Mouse (Mus musculus) limb, embryonic 14.5 days (tissue): Measurements from ENCODE around the gene Rnf220. TPM values are rescaled to one million over a fixed set of nuclear protein-coding genes. Genes with fewer than 3 reads are reported as not detected.

Source experiments
- ATAC-seq: fragments of 200-750 bp; cut with Nextera tagmentation; 2 replicates; pipeline ENCODE4 v1.8.0; 2017; ENCODE audit warnings: low read depth, moderate number of reproducible peaks, moderate TSS enrichment; ENCODE audit not compliant: low FRiP score
- DNase-seq: peaks from one replicate; pipeline ENCODE4 v3.0.0-alpha.2; 2015; ENCODE audit warnings: low spot score
- H3K27ac ChIP-seq: fragments of 300-500 bp; sonication (generic); replicated peaks from 2 replicates; pipeline ENCODE4 v1.5.1; 2014; ENCODE audit warnings: low read depth, mild to moderate bottlenecking, low read length, moderate library complexity, mixed read lengths
- H3K27me3 ChIP-seq: fragments of 300-500 bp; sonication (generic); 2 replicates; pipeline ENCODE4 v1.6.1; 2014; ENCODE audit warnings: low read length, mixed read lengths; ENCODE audit not compliant: control insufficient read depth, insufficient read depth
- H3K36me3 ChIP-seq: fragments of 300-500 bp; sonication (generic); 2 replicates; pipeline ENCODE4 v1.6.1; 2014; ENCODE audit warnings: mild to moderate bottlenecking, low read length, moderate library complexity, mixed read lengths; ENCODE audit not compliant: control insufficient read depth, insufficient read depth
- H3K4me1 ChIP-seq: fragments of 300-500 bp; sonication (generic); 2 replicates; pipeline ENCODE4 v1.6.1; 2014; ENCODE audit warnings: antibody characterized with exemption, low read length, mixed read lengths; ENCODE audit not compliant: control insufficient read depth, insufficient read depth
- H3K4me2 ChIP-seq: fragments of 300-500 bp; sonication (generic); replicated peaks from 2 replicates; pipeline ENCODE4 v1.6.1; 2014; ENCODE audit warnings: low read depth, mild to moderate bottlenecking, low read length, moderate library complexity; ENCODE audit not compliant: severe bottlenecking
- H3K4me3 ChIP-seq: fragments of 300-500 bp; sonication (generic); replicated peaks from 2 replicates; pipeline ENCODE4 v1.5.1; 2014; ENCODE audit warnings: low read length
- H3K9ac ChIP-seq: fragments of 300-500 bp; sonication (generic); 2 replicates; pipeline ENCODE4 v1.6.1; 2014; ENCODE audit warnings: mild to moderate bottlenecking, low read depth, low read length, moderate library complexity; ENCODE audit not compliant: severe bottlenecking
- H3K9me3 ChIP-seq: fragments of 300-500 bp; sonication (generic); 2 replicates; pipeline ENCODE4 v1.6.1; 2016; ENCODE audit warnings: low read length; ENCODE audit not compliant: control insufficient read depth
- POLR2A ChIP-seq: fragments of 200-500 bp; IDR thresholded peaks from 2 replicates; pipeline ENCODE4 v1.8.0; 2012; ENCODE audit warnings: inconsistent platforms, mild to moderate bottlenecking, moderate library complexity, borderline replicate concordance; ENCODE audit not compliant: insufficient read depth, insufficient read length; ENCODE audit errors: extremely low read depth
- WGBS: fragments of 180-500 bp; shearing (Covaris S2); extraction: QIAGEN DNeasy Blood & Tissue Kit; methylation state at CpG from one replicate; pipeline ENCODE4 v1.1.7; 2014; 5-methylcytosine and 5-hydroxymethylcytosine counted together
- polyA plus RNA-seq, 2 experiments: library from polyadenylated mRNA; depleted of rRNA in 1 of 2; stranded (reverse) in 1 of 2; unstranded in 1 of 2; fragments of >200 nt; fragmentation: Nextera tagmentation in 1 of 2; extraction: Ambion mirVana in 1 of 2; gene quantifications; 2 replicates each; pipeline versions ENCODE4 v1.2.1 to v1.2.3; 2012 to 2014

Rnf220 gene
- polyA plus RNA-seq, 2 experiments, result 72.8 to 126 TPM

DNA sequence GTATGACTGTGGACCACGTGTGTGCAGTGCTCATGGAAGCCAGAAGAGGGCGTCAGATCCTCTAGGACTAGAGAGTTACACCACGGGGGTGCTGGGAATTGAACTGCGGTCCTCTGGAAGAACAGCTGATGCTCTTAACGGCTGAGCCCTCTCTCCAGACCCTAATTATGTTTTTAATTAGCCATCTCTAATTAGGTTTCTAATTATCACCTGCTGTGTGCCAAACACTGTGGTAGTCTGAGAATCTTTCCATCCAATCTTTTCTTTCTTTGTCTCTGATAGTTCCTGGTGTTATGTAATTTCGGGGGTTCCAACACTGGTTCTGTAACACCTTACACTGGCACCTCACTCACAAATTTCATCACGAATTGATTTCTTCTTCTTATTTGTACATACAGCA lies 75.8 kb downstream of the Rnf220 start:
- no peaks in the 10 kb centered on the region for H3K4me1 ChIP-seq
- no peak overlapping the region for H3K27ac ChIP-seq
- WGBS, result 87% methylated on average over 7 of the region's 7 CpGs
- H3K36me3 ChIP-seq, result no peaks in the 10 kb centered on the region; the same call in 1 of the 2 replicates
- H3K4me2 ChIP-seq, result no peak overlapping the region
- H3K27me3 ChIP-seq, result no peaks in the 10 kb centered on the region
- no peak overlapping the region for H3K4me3 ChIP-seq
- TF ChIP-seq POLR2A, result no peak
- no peak overlapping the region for H3K9ac ChIP-seq
- H3K9me3 ChIP-seq, result no peaks in the 10 kb centered on the region
- DNase-seq (no peak), ATAC-seq (no peak)

DNA sequence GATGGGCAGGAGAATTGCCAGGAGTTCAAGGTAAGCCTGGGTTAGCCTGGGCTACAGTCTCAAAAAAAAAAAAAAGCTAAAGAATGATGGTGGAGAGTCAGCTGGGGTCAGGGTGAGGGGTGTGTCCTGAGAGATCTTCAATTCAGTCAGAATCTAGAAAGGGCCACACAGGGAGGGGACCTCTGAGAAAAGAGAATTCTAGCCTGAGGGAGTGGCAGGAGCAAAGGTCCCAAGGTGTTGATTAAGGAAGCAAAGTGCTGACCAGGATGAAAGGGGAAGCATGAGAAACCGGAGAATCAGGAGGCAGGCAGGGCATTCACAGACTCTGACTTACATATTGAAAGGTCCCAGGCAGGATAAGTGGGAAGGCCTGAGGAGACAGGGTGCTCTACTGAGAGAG lies 80.0 kb downstream of the Rnf220 start:
- no peak overlapping the region for H3K4me2 ChIP-seq
- 0 out of 2 replicates have a peak, but pooled peaks cover 6% of the 10 kb centered on the region for H3K4me1 ChIP-seq
- no peak overlapping the region for H3K27ac ChIP-seq
- no peak overlapping the region for H3K9ac ChIP-seq
- no peaks in the 10 kb centered on the region for H3K27me3 ChIP-seq
- no peak for ATAC-seq
- H3K9me3 ChIP-seq, result no peaks in the 10 kb centered on the region
- no peak for TF ChIP-seq POLR2A
- no peaks in the 10 kb centered on the region; the same call in 1 of the 2 replicates for H3K36me3 ChIP-seq
- no peak overlapping the region for H3K4me3 ChIP-seq
- no peak for DNase-seq
- WGBS, result 47% methylated on average over 1 of the region's 1 CpGs

DNA sequence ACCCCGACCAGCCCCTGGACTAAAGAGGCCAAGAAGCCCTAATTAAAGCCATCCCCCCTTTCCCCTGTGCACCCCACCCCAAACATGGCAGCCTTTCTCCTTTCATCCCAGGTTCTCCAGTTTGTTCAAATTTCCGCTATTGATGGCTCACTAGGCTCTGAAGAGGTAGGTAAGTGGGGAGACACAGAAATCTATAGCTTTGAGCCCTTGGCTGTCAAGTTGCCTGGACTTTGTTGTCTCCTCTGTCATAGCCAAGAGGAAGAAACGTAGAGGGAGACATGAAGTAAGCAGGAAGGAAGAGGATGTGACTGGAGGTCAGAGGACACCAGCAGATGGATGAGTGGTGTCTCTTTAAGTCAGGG lies 86.8 kb downstream of the Rnf220 start:
- Histone ChIP-seq H3K4me1 (peaks cover 23% of the 10 kb centered on the region), H3K9ac (no peak overlapping the region), H3K9me3 (no peaks in the 10 kb centered on the region), H3K27ac (no peak overlapping the region), H3K4me2 (no peak overlapping the region), H3K27me3 (no peaks in the 10 kb centered on the region), H3K36me3 (no peaks in the 10 kb centered on the region), H3K4me3 (no peak overlapping the region)
- DNase-seq (no peak), ATAC-seq (no peak)
- TF ChIP-seq POLR2A, result no peak
- WGBS, result 29% methylated on average over 3 of the region's 3 CpGs

DNA sequence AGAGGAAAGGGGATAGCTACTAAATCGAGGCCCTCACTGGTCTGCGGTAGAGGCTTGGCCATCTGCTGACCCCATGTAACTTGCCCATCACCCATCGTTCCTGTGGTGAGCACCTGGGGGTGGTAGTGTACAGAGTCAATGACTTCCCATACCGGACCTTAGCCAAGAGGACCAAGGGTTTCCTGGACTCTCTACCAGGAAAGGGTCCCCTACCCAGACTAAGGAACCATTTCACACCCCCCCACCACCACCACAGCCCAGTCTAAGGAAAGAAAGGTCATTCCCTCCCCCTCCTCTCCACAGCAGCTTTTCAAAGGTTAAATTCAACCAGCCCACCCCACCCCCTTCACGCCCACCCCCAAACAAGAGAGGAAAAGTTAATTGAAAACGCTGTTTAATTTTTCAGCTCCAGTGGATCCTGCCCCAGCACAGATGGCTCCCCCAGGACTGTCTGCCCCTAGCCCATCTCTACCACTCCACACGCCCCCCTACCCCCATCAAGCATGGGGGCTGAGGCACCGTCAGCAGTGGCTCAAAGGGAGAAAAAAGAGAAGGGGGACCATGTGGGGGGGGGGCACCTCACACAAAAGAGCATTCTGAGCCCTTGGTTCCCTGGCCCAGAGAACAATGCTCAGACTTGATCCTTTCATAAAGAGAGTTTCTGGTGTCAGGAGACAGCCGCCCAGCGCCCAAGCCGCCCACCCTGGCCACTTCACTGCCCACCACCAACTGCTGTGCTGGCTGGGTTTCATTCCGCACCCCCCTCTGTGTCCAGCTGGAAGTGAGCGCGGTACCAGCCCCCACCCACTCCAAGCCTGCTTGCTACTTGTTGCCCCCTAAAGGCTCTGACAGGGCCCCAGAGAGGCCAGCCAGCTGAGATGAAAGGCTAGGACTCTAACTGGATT lies 87.5 kb downstream of the Rnf220 start:
- Histone ChIP-seq H3K36me3 (no peaks in the 10 kb centered on the region), H3K9me3 (no peaks in the 10 kb centered on the region), H3K4me1 (peaks cover 23% of the 10 kb centered on the region), H3K4me3 (no peak overlapping the region), H3K27me3 (no peaks in the 10 kb centered on the region), H3K4me2 (no peak overlapping the region), H3K9ac (no peak overlapping the region), H3K27ac (no peak overlapping the region)
- no peak for DNase-seq
- 39% methylated on average over 13 of the region's 14 CpGs for WGBS
- no peak for TF ChIP-seq POLR2A
- ATAC-seq, result peak; percentile 34; the same call in 1 of the 2 replicates

DNA sequence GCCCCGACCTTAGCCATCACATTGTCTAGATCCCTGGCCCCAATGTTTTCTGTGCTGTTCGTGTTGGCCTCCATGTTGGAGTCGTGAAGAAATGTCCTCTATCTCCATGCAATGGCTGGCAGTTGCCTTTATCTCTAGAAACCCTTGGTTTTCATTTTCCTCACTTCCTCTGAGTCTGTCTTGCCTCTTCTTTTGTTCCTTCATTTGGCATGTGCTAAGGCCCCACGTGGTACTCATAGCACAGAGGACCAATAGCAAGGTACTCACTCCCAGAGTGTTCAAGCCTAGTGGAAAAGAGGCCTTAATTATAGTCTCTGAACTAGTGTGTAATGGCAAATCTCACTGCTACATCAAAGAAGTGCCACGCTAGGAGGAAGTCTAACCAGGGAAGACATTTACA lies 88.9 kb downstream of the Rnf220 start:
- Histone ChIP-seq H3K4me1 (peaks cover 23% of the 10 kb centered on the region), H3K9ac (no peak overlapping the region), H3K4me3 (no peak overlapping the region), H3K36me3 (no peaks in the 10 kb centered on the region), H3K27ac (no peak overlapping the region), H3K4me2 (no peak overlapping the region), H3K9me3 (no peaks in the 10 kb centered on the region), H3K27me3 (no peaks in the 10 kb centered on the region)
- ATAC-seq (no peak), DNase-seq (no peak)
- no peak for TF ChIP-seq POLR2A
- WGBS, result 90% methylated on average over 5 of the region's 5 CpGs

DNA sequence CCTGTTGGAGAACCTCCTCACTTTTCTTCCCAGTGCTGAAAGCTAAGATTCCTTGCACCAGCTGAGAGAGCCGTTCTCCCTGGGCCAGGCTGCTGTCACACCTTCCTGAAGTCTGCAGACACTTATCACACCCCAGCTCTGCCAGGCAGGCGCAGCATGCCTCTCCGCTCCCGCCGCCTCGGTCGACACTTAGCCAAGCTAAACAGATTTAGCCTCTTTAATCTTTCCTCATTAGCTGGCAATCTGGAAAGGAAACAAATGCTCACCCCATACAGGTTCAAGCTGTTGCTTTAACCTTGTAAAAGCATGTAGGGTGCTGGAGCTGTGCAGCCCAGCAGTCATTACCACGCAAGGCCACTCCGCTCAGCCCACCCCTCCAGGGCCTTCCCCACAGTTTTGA lies 90.9 kb downstream of the Rnf220 start:
- H3K27me3 ChIP-seq, result no peaks in the 10 kb centered on the region
- H3K4me1 ChIP-seq, result peaks cover 23% of the 10 kb centered on the region
- no peaks in the 10 kb centered on the region for H3K36me3 ChIP-seq
- H3K9me3 ChIP-seq, result no peaks in the 10 kb centered on the region
- no peak overlapping the region for H3K27ac ChIP-seq
- ATAC-seq, result 0 out of 2 replicates have a peak, but pooled peaks have one; percentile 25
- no peak overlapping the region for H3K9ac ChIP-seq
- H3K4me3 ChIP-seq, result no peak overlapping the region
- WGBS, result 22% methylated on average over 9 of the region's 9 CpGs
- TF ChIP-seq POLR2A, result no peak
- H3K4me2 ChIP-seq, result 0 out of 2 replicates have a peak overlapping the region, but pooled peaks have one; percentile 1
- DNase-seq, result peak; percentile 8
